Comparison of ENCODE assay signal across 1 mouse cellular context in the genomic region with DNA sequence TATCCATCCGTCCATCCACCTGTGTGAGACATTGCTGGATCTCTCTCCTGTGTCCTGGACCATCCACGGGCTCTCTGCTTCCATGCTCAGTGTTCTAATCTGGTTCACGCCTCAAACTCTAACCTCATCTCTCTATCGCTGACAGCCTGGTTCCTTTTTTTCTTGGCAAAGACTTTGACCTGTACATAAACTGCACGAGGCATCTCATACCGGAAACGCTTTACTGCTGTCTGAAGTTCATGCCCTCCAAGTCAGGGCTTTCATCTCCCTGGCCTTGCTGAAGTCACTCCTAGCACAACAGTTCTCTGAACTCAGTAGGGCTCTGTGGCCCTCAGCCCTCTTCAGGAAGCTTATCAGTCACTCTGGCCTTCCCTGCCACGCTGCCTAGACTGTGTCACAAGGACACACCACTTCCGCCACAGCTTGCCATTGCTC.
A peak's percentile ranks its signal among the peaks of the same experiment; 100 is the strongest.
TF ChIP-seq lines count a peak whose summit lies in the region.

No protein-coding gene starts in this region.

TF ChIP-seq in MEL, 35 proteins besides CTCF, POLR2A, EP300 and RAD21 (continued from another document):
- no peak for TF ChIP-seq MAFK (IDR thresholded peaks at IDR 0.05; ENCODE audit: borderline replicate concordance, low read depth, low read length)
- peak; percentile 91 for TF ChIP-seq MYC (IDR thresholded peaks at IDR 0.05; ENCODE audit: low read depth, low read length)
- peak; percentile 73 for TF ChIP-seq USF1 (IDR thresholded peaks at IDR 0.05; ENCODE audit: low read depth, low read length)
- peak; percentile 57; the same call in 1 of the 2 replicates for TF ChIP-seq NELFE (IDR thresholded peaks at IDR 0.05; ENCODE audit: low read depth, low read length)
- TF ChIP-seq ZNF384 (IDR thresholded peaks at IDR 0.05; ENCODE audit: low read depth, low read length): no peak; the same call in 1 of the 2 replicates
